Mouse (Mus musculus) stomach, embryonic 14.5 days (tissue): ENCODE measurements at regions not wholly inside any gene's neighbourhood (a gene's known extent, or its start where the extent isn't known, plus 50 kb on each side); places are given as distances from the start of the nearest gene placed in this dataset.

Experiments used
- ATAC-seq: fragments of 200-750 bp; cut with Nextera tagmentation; 2 replicates; pipeline ENCODE4 v1.8.0; 2017; ENCODE audit warnings: low read depth, moderate TSS enrichment; ENCODE audit not compliant: insufficient number of reproducible peaks, insufficient read depth, low FRiP score
- H3K27ac ChIP-seq: fragments of 300-500 bp; sonication (generic); 2 replicates; pipeline ENCODE4 v1.5.1; 2014; ENCODE audit warnings: mild to moderate bottlenecking, low read length, moderate library complexity, mixed read lengths
- H3K27me3 ChIP-seq: fragments of 300-500 bp; sonication (generic); 2 replicates; pipeline ENCODE4 v1.6.1; 2014; ENCODE audit warnings: low read length, control low read depth, mixed read lengths; ENCODE audit not compliant: control insufficient read depth, insufficient read depth
- H3K36me3 ChIP-seq: fragments of 300-500 bp; sonication (generic); 2 replicates; pipeline ENCODE4 v1.6.1; 2014; ENCODE audit warnings: mild to moderate bottlenecking, control low read depth, low read length, moderate library complexity, mixed read lengths; ENCODE audit not compliant: control insufficient read depth, insufficient read depth
- H3K4me1 ChIP-seq: fragments of 300-500 bp; sonication (generic); 2 replicates; pipeline ENCODE4 v1.6.1; 2014; ENCODE audit warnings: low read length, control low read depth, mixed read lengths; ENCODE audit not compliant: control insufficient read depth, insufficient read depth
- H3K4me2 ChIP-seq: fragments of 300-500 bp; sonication (generic); replicated peaks from 2 replicates; pipeline ENCODE4 v1.6.1; 2014; ENCODE audit warnings: low read depth, low read length, control low read depth
- H3K4me3 ChIP-seq: fragments of 300-500 bp; sonication (generic); 2 replicates; pipeline ENCODE4 v1.5.1; 2014; ENCODE audit warnings: low read depth, low read length, control low read depth
- H3K9ac ChIP-seq: fragments of 300-500 bp; sonication (generic); replicated peaks from 2 replicates; pipeline ENCODE4 v1.6.1; 2014; ENCODE audit warnings: low read depth, mild to moderate bottlenecking, control low read depth, low read length, moderate library complexity, mixed read lengths
- H3K9me3 ChIP-seq: fragments of 300-500 bp; sonication (generic); 2 replicates; pipeline ENCODE4 v1.6.1; 2016; ENCODE audit warnings: low read depth, low read length, control low read depth; ENCODE audit not compliant: control insufficient read depth
- WGBS: fragments of 180-500 bp; shearing (Covaris S2); extraction: QIAGEN DNeasy Blood & Tissue Kit; methylation state at CpG from one replicate; pipeline ENCODE4 v1.1.7; 2014; 5-methylcytosine and 5-hydroxymethylcytosine counted together

DNA sequence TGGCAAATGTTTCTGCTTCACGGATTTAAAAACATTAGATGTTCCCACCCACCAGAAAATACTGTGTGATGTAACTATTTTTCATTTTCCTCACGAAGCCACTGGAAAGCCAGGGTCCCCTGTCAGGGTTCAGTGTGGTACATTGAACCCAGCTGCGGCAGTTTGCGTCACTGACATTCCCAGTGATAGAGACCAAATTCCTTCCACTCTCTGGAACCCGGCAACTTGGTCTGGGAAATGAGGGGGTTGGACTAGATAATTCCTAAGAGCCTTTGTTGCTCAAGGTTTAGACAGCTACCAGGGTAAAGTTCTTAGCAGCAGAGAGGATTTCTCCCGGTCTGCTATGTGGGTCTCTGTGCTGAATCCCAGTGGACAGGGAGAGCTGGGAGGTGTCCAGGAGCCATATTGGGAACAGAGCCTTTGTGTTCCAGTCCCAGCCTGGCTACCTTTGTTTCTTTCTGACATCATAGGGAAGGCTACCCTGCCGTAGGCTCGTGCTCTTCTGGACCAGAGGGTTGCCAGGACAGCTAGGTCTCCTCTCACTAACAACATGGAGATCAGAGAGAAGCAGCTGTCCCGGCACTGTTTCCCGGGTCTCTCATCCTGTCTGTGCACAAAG lies 164.5 kb downstream of the Sec61b start:
- WGBS: 72% methylated on average over 10 of the region's 10 CpGs
- Histone ChIP-seq H3K9me3 (no peaks in the 10 kb centered on the region), H3K4me3 (no peak overlapping the region), H3K27ac (no peak overlapping the region), H3K4me1 (no peaks in the 10 kb centered on the region), H3K9ac (no peak overlapping the region), H3K36me3 (no peaks in the 10 kb centered on the region), H3K4me2 (no peak overlapping the region), H3K27me3 (no peaks in the 10 kb centered on the region)
- no peak for ATAC-seq

DNA sequence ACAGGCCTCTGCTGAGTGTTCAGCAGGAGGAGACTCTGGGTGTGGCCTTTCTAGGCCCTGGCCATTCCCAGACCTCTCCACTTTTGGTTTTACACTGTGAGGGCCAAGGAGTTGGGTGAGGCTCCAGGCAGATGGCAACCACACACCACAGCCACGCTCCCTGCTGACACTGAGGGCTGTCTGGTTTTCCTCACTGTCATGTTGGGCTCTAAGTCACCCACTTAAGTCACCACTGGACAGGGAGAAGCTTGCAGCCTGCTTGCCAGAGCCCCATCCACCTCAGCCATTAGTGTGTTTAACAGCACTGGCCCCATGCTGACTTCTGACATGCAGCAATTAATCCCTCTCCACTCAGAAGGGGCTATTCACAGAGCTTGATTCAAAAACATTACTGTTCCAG lies 170.6 kb downstream of the Sec61b start:
- Histone ChIP-seq H3K9me3 (no peaks in the 10 kb centered on the region), H3K27ac (no peak overlapping the region), H3K4me2 (no peak overlapping the region), H3K36me3 (no peaks in the 10 kb centered on the region), H3K27me3 (no peaks in the 10 kb centered on the region), H3K4me3 (no peak overlapping the region), H3K9ac (no peak overlapping the region), H3K4me1 (0 out of 2 replicates have a peak, but pooled peaks cover 5% of the 10 kb centered on the region)
- ATAC-seq: peak; percentile 75; the same call in 1 of the 2 replicates
- WGBS: 26% methylated on average over 1 of the region's 1 CpGs

- Histone ChIP-seq H3K9me3 (no peaks in the 10 kb centered on the region), H3K36me3 (no peaks in the 10 kb centered on the region), H3K4me2 (no peak overlapping the region), H3K4me1 (0 out of 2 replicates have a peak, but pooled peaks cover 5% of the 10 kb centered on the region), H3K27ac (no peak overlapping the region), H3K9ac (no peak overlapping the region), H3K4me3 (no peak overlapping the region), H3K27me3 (no peaks in the 10 kb centered on the region)
- WGBS: 73% methylated on average over 8 of the region's 8 CpGs
- ATAC-seq: no peak
Observed at GRCm38 (mm10) chr4:47648701-47649100, 174.2 kb downstream of the Sec61b start.

- 85% methylated on average over 3 of the region's 3 CpGs for WGBS
- no peak overlapping the region for H3K27ac ChIP-seq
- no peak overlapping the region for H3K4me2 ChIP-seq
- H3K9me3 ChIP-seq: no peaks in the 10 kb centered on the region
- H3K4me3 ChIP-seq: no peak overlapping the region
- H3K9ac ChIP-seq: no peak overlapping the region
- no peaks in the 10 kb centered on the region for H3K36me3 ChIP-seq
- ATAC-seq: no peak
- no peaks in the 10 kb centered on the region for H3K27me3 ChIP-seq
- 0 out of 2 replicates have a peak, but pooled peaks cover 3% of the 10 kb centered on the region for H3K4me1 ChIP-seq
Observed at GRCm38 (mm10) chr4:47649951-47650350, 175.5 kb downstream of the Sec61b start.

- Histone ChIP-seq H3K27ac (no peak overlapping the region), H3K4me3 (no peak overlapping the region), H3K9me3 (no peaks in the 10 kb centered on the region), H3K27me3 (no peaks in the 10 kb centered on the region), H3K36me3 (no peaks in the 10 kb centered on the region), H3K4me2 (no peak overlapping the region), H3K9ac (no peak overlapping the region), H3K4me1 (no peaks in the 10 kb centered on the region)
- ATAC-seq: no peak
- 45% methylated on average over 10 of the region's 10 CpGs for WGBS
Observed at GRCm38 (mm10) chr4:47651521-47651920, 177.1 kb downstream of the Sec61b start.

DNA sequence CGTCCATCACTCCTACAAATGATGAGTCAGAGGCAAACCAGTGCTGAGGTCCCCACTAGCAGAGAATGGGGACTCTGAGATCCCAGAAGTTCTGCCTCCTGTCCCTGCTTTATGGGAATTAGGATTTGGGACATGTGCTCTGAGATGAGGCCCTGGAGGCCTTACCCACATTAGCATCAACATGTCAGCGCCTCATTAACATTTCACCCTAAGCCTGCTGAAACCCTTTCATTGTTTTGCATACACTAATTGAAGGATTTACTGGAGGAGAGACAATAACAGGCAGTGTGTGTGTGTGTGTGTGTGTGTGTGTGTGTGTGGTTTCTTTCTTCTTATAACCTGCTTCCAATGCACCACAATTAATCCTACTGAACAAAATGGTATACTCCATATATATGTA lies 178.7 kb downstream of the Sec61b start:
- Histone ChIP-seq H3K27ac (no peak overlapping the region), H3K9me3 (no peaks in the 10 kb centered on the region), H3K4me2 (no peak overlapping the region), H3K9ac (no peak overlapping the region), H3K27me3 (no peaks in the 10 kb centered on the region), H3K4me1 (no peaks in the 10 kb centered on the region), H3K4me3 (no peak overlapping the region), H3K36me3 (no peaks in the 10 kb centered on the region)
- ATAC-seq: no peak
- WGBS: 88% methylated on average over 2 of the region's 2 CpGs

GRCm38 (mm10) chr4:47669519-47669918 lies 195.1 kb downstream of the Sec61b start:
- Histone ChIP-seq H3K36me3 (no peaks in the 10 kb centered on the region), H3K4me1 (no peaks in the 10 kb centered on the region), H3K4me3 (no peak overlapping the region), H3K9ac (no peak overlapping the region), H3K27ac (no peak overlapping the region), H3K4me2 (no peak overlapping the region), H3K27me3 (no peaks in the 10 kb centered on the region), H3K9me3 (no peaks in the 10 kb centered on the region)
- no peak for ATAC-seq
- 59% methylated on average over 5 of the region's 5 CpGs for WGBS

DNA sequence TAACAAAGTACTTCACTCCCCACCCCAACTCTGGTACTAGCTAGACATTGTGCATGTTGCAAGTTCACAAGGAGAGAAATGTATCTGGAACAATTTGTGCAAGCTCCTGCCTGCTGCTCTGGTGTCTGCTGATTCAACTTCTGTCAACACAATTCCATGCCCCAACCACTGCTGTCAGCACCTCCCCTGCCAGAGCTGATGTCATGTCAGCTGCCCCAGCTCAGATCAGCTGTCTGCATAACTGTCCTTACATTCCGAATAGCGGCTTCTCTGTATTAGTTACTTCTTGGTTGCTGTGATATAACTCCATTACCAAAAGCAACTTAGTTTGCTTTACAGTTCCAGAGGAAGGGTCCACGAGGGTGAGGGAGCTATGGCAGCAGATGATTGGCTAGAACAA lies 196.0 kb downstream of the Sec61b start:
- no peak for ATAC-seq
- H3K27me3 ChIP-seq: no peaks in the 10 kb centered on the region
- H3K4me1 ChIP-seq: no peaks in the 10 kb centered on the region
- no peak overlapping the region for H3K27ac ChIP-seq
- no peak overlapping the region for H3K4me3 ChIP-seq
- H3K9ac ChIP-seq: no peak overlapping the region
- H3K4me2 ChIP-seq: no peak overlapping the region
- H3K9me3 ChIP-seq: no peaks in the 10 kb centered on the region
- 65% methylated on average over 3 of the region's 3 CpGs for WGBS
- no peaks in the 10 kb centered on the region for H3K36me3 ChIP-seq

- Histone ChIP-seq H3K36me3 (no peaks in the 10 kb centered on the region), H3K9ac (no peak overlapping the region), H3K9me3 (no peaks in the 10 kb centered on the region), H3K4me2 (no peak overlapping the region), H3K27me3 (no peaks in the 10 kb centered on the region), H3K4me3 (no peak overlapping the region), H3K27ac (no peak overlapping the region), H3K4me1 (no peaks in the 10 kb centered on the region)
- ATAC-seq: no peak
- WGBS: 78% methylated on average over 5 of the region's 5 CpGs
Observed at GRCm38 (mm10) chr4:47671362-47671761, 196.9 kb downstream of the Sec61b start.
